Mouse (Mus musculus): ENCODE measurements around the gene Cebpb.
"Not testable (repeated sequence)": the region's sequence is repeated elsewhere in the genome, so short reads cannot be mapped to it uniquely, and the experiment has no call there.

Cebpb gene

DNA sequence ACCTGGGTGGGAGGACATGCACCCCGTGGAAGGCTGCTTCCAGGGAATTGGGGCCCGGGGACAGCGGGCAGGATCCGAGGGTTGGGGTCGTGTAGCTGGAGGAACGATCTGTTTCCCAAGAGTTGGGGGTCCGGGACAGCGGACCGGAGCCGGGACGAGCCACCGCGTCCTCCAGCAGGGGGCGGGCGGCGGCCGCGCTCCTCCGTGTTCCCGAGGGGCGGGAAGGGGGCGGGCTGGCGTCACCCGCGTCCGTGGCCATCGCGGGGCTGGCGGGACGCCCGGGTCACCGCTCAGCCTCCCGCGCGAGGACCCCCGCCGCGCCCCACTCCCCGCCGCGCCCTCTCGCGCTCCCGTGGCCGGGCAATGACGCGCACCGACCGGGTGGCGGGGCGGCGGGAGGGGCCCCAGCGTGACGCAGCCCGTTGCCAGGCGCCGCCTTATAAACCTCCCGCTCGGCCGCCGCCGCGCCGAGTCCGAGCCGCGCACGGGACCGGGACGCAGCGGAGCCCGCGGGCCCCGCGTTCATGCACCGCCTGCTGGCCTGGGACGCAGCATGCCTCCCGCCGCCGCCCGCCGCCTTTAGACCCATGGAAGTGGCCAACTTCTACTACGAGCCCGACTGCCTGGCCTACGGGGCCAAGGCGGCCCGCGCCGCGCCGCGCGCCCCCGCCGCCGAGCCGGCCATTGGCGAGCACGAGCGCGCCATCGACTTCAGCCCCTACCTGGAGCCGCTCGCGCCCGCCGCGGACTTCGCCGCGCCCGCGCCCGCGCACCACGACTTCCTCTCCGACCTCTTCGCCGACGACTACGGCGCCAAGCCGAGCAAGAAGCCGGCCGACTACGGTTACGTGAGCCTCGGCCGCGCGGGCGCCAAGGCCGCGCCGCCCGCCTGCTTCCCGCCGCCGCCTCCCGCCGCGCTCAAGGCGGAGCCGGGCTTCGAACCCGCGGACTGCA, at the start of gene Cebpb:
Gene Cebpb (plus strand): TSS at position 418 of the 954 bp plus-strand sequence.
- DNase-seq (ENCODE audit: low spot score), result peak; percentile 92

DNA sequence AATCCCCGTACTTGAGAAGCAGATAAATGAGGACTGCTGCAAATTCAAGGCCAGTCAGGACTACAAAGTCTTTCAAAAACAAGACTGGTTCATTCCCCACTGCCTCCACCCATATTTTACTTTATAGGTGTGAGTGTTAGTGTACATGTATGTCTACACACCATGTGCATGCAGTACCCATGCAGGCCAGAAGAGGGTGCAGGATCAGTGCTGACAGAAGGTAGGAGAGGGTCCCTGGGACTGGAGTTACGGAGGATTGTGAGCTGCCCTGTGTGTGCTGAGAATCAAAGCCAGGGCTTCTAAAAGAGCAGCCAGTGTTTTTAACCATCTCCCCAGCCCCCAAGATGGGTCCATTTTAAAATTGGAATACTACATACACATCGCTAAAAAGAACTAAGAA, 48.4 kb upstream of the Cebpb start:
- no peak for DNase-seq (ENCODE audit: low spot score)

DNA sequence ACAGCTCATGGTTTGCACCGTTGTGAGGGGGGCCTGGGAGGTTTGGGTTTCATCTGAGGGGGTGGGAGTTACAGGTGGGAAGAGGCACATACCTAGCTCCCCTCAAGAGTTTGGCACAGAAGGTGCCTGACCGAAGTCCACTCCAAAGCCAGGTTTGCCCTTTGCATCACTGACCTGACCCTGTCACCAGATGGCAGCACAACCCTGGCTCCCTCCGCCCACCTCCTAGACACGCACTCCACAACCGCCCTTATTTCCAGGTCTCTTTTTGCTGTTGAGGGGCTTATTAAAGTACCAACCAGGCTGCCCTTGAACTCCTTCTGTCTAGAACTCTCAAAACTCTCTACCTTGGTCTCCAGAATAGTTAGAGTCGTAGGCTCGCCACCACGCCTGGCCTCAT, 47.4 kb upstream of the Cebpb start:
- peak; percentile 49 for DNase-seq (ENCODE audit: low spot score)

DNA sequence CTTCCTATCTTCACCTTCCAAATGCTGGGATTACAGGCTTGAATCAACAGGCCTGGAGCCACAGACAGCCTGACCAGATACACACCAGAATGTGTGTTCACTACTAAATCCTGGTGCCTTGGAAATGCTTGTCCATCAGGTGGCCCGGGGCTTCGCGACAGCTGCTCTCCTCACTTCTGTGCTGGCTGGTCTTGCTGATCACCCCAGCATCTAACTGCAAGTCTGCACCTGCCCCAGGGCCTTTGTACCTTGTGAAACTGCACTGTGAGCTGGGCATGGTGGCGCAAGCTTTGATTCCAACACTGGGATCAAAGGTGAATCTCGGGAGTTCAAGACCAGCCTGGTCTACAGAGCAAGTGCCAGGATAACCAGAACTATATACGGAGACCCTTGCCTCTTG, 46.6 kb upstream of the Cebpb start:
- DNase-seq (ENCODE audit: low spot score), result no peak

DNA sequence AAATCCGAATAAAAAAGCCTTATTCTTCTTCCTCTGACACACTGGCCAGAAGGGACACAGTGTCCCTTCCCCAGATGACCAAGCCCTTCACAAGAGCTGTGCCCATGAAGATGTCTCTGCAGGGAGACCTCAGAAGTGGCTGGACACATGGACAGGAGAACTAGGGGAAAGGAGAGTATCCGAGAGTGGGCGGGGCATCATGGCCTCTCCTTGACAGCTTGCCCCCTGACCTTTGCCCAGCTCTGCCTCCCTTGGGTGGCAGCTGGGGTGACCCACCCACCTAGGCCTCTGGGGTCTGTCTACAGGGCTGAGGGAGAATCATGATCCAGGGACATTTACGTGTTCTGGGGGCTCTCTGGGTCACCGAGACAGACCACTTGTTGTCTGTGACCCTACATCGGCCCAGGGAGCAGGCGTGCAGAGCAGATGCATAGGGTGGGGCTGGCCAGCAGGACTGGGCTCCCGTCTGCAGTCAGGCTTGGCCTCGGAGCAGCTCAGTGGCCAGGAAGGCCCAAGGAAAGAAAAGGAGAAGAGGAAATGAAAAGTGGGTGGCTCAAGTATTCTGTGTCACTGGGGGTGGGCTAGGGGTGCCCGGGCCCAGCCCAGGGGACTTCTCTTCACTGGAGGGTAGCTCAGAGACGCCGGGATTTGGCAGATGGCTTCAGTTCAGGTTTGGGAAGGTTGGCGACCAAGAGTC, 45.2 kb upstream of the Cebpb start:
- not testable (repeated sequence) for DNase-seq (ENCODE audit: low spot score)

DNA sequence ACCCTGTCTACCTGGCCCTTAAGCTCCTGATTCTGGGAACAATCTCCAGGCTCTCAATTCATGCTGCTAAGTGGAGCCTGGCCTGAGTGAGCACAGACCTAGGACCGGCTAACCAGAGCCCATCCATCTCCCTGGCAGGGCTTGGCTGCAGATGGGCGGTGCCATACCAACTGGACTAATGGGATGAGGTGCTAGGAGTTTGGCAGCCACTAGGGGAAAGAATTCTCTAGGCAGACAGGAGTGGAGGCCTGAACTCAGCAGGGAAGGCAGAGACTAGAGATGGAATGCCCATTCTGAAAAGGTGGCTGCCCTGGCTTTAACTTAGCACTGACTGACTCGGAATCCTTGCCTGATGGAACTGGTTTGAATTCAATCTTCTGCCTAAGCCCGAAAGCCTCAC, 42.3 kb upstream of the Cebpb start:
- no peak for DNase-seq (ENCODE audit: low spot score)

DNA sequence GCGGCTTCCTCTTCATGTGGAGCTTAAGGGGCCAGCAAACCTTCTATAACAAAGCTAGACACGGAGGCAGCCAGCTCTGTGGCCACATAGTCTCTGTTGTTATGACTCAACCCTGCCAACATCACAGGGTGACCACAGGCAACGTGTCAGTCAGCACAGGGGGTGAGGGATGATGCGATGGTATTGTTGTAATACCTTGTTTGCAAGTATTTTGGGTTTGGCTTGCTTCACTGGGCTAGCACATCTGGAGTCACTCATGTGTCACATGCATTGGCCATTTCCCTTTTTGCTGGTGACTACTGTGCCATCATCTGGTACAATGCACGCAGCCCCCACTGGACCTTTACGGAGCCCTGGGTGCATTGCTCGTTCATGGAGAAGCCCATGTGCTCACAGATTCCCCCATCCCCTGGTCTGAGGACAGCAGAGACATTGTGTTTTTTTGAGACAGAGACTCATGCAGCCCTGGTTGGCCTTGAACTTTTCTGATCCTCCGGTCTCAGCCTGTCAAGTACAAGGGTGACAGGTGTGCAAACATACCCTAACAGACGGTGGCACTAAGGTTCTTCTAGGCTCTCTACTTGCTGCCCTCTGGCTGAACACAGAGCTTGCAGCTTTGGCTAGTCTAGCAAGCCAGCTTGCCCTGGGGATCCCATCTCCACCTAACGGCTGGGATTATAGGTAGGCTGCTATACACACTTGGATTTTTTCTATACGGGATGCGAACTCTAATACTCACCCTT, 39.3 kb upstream of the Cebpb start:
- no peak for DNase-seq (ENCODE audit: low spot score)

DNA sequence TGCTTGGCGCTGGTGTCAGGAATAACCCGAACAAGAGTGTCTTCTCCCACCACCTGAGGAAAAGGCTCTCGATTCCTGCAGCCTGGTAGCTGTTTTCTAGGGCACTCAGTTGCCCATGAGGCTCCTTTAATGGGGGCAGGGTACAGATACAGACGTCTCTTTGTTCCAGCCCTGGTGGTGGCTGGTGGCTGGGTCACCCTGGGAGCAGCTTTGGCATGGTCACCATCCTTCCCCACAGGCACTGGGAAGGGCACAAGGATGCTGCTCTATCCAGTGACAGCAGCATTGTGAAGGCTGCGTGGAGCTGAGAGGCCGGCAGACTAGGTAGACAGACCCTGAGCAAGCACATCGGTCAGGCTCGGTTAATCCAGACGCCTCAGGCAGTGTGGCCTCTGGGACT, 37.1 kb upstream of the Cebpb start:
- DNase-seq (ENCODE audit: low spot score), result no peak

DNA sequence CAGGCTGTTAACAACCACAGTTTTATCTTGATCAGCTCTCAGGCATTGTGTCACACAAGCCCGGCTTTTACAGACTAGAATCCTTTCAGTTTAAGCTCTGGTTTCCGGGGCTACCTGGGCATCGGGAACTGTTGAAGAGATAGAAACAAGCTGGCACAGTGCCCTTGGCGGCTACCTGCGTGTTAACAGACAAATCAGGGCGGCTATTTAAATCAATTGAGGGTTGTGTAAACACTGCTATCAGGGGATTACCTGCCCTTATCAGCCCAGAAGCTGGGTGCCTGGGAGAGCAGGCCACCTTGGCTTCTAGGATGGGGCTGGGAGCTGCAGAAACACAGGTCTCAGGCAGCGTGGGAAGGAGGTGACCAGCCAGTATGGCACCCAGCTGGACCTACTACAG, 36.0 kb upstream of the Cebpb start:
- no peak for DNase-seq (ENCODE audit: low spot score)

DNA sequence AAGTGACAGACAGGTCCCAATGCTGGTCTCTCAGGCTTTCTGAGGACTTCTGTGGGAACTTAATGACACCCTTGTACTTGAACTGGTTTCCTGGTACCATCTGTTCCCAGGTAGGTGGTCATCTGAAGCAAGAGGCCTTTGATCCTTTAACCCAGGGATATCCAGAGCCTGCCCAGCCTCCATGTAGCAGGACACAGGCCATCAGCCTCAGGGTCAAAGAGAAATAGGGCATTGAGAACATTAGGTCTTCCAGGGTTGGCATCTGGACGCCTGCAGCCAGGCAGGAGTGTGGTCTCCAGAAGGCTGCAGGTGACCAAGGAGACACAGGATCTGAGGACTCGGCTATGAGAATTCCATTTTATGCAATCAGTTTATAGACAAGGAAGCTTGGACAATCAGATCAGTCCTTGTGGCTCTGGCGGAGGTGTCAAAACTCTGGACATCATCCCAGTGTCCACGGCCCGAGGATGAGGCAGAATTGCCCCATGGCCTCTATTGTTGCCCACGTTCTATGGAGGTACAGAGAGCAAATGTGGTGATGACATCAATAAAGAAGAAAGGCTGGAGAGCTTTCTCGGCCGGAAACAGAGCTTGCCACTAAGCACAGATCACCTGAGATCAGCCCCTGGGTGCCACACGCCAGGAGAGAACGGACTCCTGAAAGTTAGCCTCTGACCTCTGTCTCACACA, 33.7 kb upstream of the Cebpb start:
- no peak for DNase-seq (ENCODE audit: low spot score)

DNA sequence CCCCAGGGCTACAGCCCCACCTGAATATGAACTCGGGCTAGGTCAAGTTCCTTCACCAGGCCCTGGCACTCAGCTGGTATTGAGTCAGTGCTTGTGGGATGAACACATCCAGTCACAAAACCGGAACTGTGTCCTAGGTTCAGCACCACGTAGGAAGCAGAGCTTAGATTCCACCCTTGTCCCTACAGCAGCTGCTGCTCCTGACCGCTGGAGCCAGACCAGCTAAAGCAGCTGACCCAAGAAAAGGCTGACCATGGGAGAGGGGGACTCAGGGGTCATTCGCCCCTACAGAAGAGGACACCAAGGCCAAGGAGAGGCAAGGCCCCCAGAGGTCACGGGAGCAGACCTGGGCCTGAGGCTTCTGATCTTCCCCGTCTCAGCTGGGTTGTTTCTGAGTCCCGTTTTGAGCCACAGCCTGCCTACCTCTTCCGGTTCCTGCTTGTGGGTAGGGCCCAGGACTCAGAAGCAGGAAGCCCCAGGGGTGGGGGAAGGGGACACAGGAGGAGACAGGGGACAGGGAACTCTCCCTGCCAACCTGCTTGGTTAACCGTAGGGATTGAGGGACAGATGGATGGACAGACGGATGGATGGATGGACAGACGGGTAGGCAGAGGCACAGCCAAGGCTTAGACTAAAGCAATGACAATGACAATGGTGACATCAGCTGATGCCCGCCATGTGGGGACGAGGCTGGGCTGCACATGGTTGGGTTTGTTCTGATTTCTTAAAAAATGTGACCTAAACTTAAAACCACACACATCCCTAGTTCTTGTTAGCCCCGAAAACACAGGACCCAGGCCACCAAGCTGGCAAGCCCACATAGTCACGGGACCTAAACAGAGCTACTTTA, 31.9 kb upstream of the Cebpb start:
- DNase-seq (ENCODE audit: low spot score), result no peak

DNA sequence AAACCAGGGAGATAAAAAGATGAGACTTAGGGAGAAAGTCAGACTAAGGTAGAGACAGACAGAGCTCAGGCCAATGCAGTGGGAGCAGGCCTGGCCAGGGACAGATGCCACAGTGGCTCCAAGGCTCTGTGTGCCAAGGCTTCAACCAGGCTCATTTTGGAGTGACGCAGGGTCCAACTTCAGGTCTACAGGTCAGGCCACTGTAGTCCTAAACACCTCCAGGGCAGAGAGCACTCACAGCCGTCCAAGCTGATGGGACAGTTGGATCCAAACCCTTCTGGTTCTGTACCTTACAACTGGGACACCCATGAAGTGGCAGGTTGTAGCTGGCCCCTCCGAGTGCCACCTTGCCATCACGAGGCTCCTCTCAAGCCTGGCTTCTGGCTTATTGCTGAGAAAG, 30.7 kb upstream of the Cebpb start:
- no peak for DNase-seq (ENCODE audit: low spot score)

DNA sequence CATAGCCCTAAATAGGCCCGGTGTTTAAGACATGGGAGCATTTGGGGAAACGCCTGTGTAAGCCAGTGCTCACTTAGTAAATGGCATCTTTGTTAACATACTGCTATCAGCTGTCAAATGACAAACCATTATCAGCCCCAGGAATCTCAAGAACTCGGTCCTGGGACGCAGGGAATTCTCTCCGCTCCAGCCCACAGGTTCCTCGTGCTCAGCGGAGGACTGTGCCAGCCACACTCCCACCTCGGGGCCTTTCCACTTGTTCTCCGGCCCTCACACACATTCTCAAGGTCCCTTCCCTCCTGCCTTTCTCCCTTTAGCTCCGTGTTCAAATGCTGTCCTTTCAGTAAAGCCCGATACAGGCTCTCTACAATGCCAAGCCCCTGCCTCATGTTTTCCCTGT, 30.0 kb upstream of the Cebpb start:
- no peak for DNase-seq (ENCODE audit: low spot score)

DNA sequence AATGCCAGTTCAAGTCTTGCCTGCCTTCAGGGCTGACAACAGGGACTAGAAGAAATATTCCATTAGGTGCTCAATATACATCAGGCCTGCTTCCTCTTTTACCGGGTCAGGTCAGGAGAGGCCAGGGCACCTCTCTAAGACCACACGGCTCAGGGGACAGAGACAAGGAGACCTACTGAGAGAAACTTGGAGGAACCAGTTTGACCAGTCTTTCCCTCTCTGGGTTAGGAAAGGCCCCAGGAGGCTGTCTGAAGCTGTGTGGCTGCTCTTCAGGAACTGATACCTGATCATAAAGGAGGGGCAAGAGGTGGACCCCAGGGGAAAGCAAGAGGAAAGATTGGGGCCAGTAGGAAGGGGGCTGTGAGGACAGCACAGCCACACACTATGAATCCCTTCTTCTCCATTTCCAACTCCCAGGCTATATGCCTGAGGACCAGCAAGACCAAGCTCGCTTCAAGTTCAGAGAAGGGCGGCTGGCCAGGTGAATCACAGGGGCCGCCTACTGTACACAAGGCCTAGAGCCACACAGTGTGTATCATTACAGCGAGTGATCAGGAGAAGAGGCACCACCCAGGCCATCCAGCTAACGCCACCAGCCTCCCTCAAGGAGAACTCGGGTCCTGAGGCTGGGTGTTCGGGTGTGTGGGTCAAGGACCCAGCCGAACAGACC, 29.4 kb upstream of the Cebpb start:
- no peak for DNase-seq (ENCODE audit: low spot score)

DNA sequence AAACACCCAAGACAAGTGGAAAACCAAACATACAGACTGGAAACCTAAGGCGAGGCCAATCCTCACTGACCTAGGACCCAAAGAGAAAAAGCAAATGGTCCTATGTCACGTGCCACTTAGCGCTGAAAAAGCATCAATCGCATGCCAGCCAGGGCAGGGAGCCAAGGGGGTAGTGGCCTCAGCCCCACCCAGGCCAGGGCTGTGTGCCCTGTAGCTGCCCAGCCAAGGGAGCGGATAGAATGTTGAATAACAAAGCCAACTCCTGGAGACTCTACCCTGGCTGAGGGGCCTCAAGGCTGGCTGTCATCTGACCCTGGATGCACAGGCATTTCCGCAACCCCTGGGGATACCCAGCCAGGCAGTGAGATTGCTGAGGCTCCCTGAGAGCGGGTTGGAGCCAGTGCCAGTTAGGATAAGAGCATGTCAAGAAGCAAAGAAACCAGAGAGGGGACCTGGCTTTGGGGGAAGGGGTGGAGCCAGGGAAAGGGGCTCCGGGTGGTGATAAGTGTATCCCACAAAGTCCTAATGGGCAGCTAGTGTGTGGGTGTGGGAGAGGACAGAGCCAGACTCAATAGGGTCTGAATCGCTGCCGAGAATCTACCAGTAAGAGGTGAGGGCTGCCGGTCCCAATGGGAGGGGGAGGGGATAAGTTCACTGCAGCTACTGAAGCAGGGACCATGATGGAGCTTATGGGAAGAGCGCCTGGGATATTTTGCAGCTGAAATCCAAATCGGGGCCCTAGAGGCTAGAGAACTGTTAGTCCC, 28.7 kb upstream of the Cebpb start:
- peak; percentile 75 for DNase-seq (ENCODE audit: low spot score)

DNA sequence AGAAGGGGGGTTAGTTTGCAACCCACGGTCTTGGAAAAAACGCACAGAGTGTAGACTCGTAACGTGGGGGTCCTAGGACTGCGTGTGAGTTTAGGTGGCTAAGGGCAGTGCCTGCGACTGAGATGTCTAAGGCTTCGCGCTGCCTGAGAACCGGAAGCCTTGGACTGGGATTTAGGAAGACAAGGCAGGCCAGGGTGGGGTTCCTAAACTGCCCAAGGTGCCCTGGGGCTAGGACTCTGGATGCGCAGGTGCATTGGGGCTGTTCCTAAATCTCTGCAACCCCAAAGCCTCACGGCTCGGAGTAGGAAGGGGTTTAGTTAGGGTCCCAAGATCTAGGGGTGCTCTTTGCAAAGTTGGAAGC, 28.1 kb upstream of the Cebpb start:
- no peak for DNase-seq (ENCODE audit: low spot score)

DNA sequence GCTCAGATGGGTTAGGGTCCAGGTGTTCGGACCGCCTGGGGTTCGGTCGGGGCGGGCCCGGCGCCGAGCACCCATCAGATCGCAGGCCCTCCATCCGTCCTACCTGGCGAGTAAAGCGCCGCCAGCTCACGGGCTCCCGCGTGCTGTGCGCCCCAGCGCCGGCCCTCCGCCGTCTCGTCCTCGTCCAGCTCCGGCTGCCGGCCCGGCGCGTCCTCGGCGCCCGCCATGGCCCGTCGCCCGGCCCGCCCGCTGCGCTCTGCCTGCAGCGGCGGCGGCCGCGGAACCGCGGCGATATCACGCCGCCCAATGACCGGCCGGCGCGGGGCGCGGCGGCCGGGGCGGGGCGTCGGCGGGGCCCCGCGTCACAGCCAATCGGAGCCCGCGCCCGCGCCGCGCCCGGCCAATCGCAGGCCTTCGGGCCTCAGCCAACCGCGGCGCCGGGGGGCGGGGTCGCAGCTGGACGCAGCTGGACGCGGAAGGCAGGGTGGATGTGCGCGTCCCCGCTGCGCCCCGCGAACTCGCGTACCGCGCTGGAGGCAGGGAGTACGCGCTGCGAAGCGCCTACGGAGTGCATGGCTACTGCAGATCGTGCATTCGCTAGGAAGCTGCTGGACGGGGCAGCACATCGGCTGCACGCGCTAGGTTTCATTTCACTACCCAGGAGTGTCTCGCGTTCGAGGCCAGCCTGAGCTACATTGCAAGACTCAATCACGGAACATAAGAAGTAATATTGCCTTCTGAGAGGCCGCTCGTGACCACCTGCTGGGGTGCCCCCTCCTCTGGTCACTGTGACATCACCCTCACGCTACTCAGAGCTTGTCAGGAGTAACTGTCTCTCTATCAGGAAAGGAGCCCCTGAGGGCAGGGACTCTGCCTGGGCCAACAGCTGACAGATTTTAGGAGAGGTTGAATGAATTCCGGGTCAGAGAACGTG, 27.2 kb upstream of the Cebpb start, which contains the start of gene Gm20431:
Gene Gm20431 (minus strand): TSS at position 227 of the 934 bp plus-strand sequence.
- DNase-seq (ENCODE audit: low spot score), result peak; percentile 96

DNA sequence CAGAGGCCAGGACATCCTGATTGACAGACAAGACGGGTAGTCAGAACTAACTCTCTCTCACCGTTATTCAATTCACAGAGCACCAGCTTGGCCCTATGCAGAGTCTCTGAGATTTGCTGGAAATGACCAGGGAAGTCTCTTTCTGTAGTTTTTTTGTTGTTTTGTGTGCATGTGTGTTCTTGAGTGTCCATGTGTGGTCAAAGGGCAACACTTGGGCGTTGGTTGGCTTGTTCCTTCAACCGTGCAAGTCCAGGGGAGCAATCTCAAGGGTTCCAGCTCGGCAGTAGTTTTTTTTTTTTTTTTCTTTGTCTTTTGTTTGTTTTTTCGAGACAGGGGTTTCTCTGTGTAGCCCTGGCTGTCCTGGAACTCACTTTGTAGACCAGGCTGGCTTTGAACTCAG, 26.0 kb upstream of the Cebpb start:
- no peak for DNase-seq (ENCODE audit: low spot score)
